Mouse (Mus musculus): ENCODE measurements around the gene Nutf2.

Gene Nutf2

GRCm38 (mm10) chr8:105854715-105855216 is 5.6 kb upstream of the Nutf2 start, which contains the start of gene Thap11:
Thap11 (plus strand) TSS chr8:105855132.
- peak; percentile 93 to 95 for DNase-seq (ENCODE audit: low spot score in 2 of 2)

- DNase-seq (ENCODE audit: low spot score in 2 of 2) = peak; percentile 72 to 78
These were observed 4.9 kb upstream of the Nutf2 start for GRCm38 (mm10) chr8:105855248-105856167.

- DNase-seq (ENCODE audit: low spot score in 2 of 2) = no peak
These were observed 4.1 kb upstream of the Nutf2 start for GRCm38 (mm10) chr8:105856168-105856835.

GRCm38 (mm10) chr8:105858495-105858894 is 1.9 kb upstream of the Nutf2 start:
- DNase-seq (ENCODE audit: low spot score in 2 of 2) = no peak

GRCm38 (mm10) chr8:105859314-105859713 is 1.1 kb upstream of the Nutf2 start:
- DNase-seq (ENCODE audit: low spot score in 2 of 2) = no peak

GRCm38 (mm10) chr8:105861951-105862350 is 1.6 kb downstream of the Nutf2 start:
- no peak for DNase-seq (ENCODE audit: low spot score in 2 of 2)

GRCm38 (mm10) chr8:105866364-105867029 is 6.1 kb downstream of the Nutf2 start:
- DNase-seq (ENCODE audit: low spot score in 2 of 2) = no peak

- DNase-seq (ENCODE audit: low spot score in 2 of 2) = no peak
These were observed 13.9 kb downstream of the Nutf2 start for GRCm38 (mm10) chr8:105874301-105874700.

- DNase-seq (ENCODE audit: low spot score in 2 of 2) = peak; percentile 88 to 92
These were observed 20.6 kb downstream of the Nutf2 start, which contains the start of gene Edc4 for GRCm38 (mm10) chr8:105880754-105881520. Edc4 (plus strand) TSS chr8:105880881.

- DNase-seq (ENCODE audit: low spot score in 2 of 2) = peak in 1 of 2 experiments; percentile 38
These were observed 29.5 kb downstream of the Nutf2 start for GRCm38 (mm10) chr8:105889756-105890465.

GRCm38 (mm10) chr8:105890870-105891269 is 30.5 kb downstream of the Nutf2 start:
- DNase-seq (ENCODE audit: low spot score in 2 of 2) = peak; percentile 73 to 79

- DNase-seq (ENCODE audit: low spot score in 2 of 2) = peak; percentile 46 to 54
These were observed 32.1 kb downstream of the Nutf2 start for GRCm38 (mm10) chr8:105892432-105892831.

- peak; percentile 88 to 89 for DNase-seq (ENCODE audit: low spot score in 2 of 2)
These were observed 33.0 kb downstream of the Nutf2 start, which contains the start of gene Nrn1l for GRCm38 (mm10) chr8:105893339-105893738. Nrn1l (plus strand) TSS chr8:105893567.

GRCm38 (mm10) chr8:105897801-105898480 is 37.6 kb downstream of the Nutf2 start:
- no peak for DNase-seq (ENCODE audit: low spot score in 2 of 2)

GRCm38 (mm10) chr8:105900180-105900940 is 40.0 kb downstream of the Nutf2 start, which contains the start of gene Pskh1:
Pskh1 (plus strand) TSS chr8:105900441.
- peak; percentile 94 to 95 for DNase-seq (ENCODE audit: low spot score in 2 of 2)

- no peak for DNase-seq (ENCODE audit: low spot score in 2 of 2)
These were observed 40.7 kb downstream of the Nutf2 start for GRCm38 (mm10) chr8:105900941-105901616.

- no peak for DNase-seq (ENCODE audit: low spot score in 2 of 2)
These were observed 59.0 kb downstream of the Nutf2 start for GRCm38 (mm10) chr8:105919390-105919789.

GRCm38 (mm10) chr8:105925123-105925522 is 64.7 kb downstream of the Nutf2 start:
- DNase-seq (ENCODE audit: low spot score in 2 of 2) = no peak

All from right cerebral cortex, postnatal 10 days (tissue).